Mouse (Mus musculus): ENCODE results near the gene Taf15. TPM values are rescaled to one million over a fixed set of nuclear protein-coding genes. Genes with fewer than 3 reads are reported as not detected.
A peak's percentile ranks its signal among the peaks of the same experiment; 100 is the strongest.

Gene Taf15
- polyA plus RNA-seq, 1 experiment from 2014 or later: 12.1 TPM

GRCm38 (mm10) chr11:83518371-83518770 is 45.5 kb downstream of the Taf15 start:
- no peak for ATAC-seq (ENCODE audit: insufficient number of reproducible peaks, low FRiP score, low TSS enrichment, low read depth)
- H3K4me1 ChIP-seq: no peaks in the 10 kb centered on the region
- H3K27me3 ChIP-seq: no peaks in the 10 kb centered on the region
- H3K4me3 ChIP-seq: no peak overlapping the region
- WGBS: 68% methylated on average over 6 of the region's 6 CpGs
- no peaks in the 10 kb centered on the region for H3K9me3 ChIP-seq
- H3K9ac ChIP-seq: no peak overlapping the region
- no peak overlapping the region for H3K27ac ChIP-seq
- no peak overlapping the region for H3K4me2 ChIP-seq
- H3K36me3 ChIP-seq: no peaks in the 10 kb centered on the region; the same call in 1 of the 2 replicates

GRCm38 (mm10) chr11:83522075-83522474 is 49.2 kb downstream of the Taf15 start, which contains the start of gene Heatr9:
Gene Heatr9, minus strand, starts transcription at chr11:83522175.
- Histone ChIP-seq H3K27me3 (no peaks in the 10 kb centered on the region), H3K9me3 (no peaks in the 10 kb centered on the region), H3K4me3 (no peak within 1 kb of the TSS), H3K36me3 (no peaks in the 10 kb centered on the region; the same call in 1 of the 2 replicates), H3K9ac (no peak within 1 kb of the TSS), H3K4me1 (no peaks in the 10 kb centered on the region), H3K27ac (no peak within 1 kb of the TSS), H3K4me2 (no peak within 1 kb of the TSS)
- WGBS: 90% methylated on average over 3 of the region's 3 CpGs
- ATAC-seq (ENCODE audit: insufficient number of reproducible peaks, low FRiP score, low TSS enrichment, low read depth): no peak

- WGBS: 76% methylated on average over 12 of the region's 12 CpGs
- no peak overlapping the region for H3K4me2 ChIP-seq
- no peak for ATAC-seq (ENCODE audit: insufficient number of reproducible peaks, low FRiP score, low TSS enrichment, low read depth)
- H3K36me3 ChIP-seq: no peaks in the 10 kb centered on the region
- 0 out of 2 replicates have a peak, but pooled peaks cover 1% of the 10 kb centered on the region for H3K4me1 ChIP-seq
- H3K9ac ChIP-seq: no peak overlapping the region
- no peak overlapping the region for H3K4me3 ChIP-seq
- H3K27ac ChIP-seq: no peak overlapping the region
- H3K27me3 ChIP-seq: no peaks in the 10 kb centered on the region
- H3K9me3 ChIP-seq: no peaks in the 10 kb centered on the region
Measured at GRCm38 (mm10) chr11:83529024-83529423, 56.1 kb downstream of the Taf15 start.

GRCm38 (mm10) chr11:83530360-83530759 is 57.5 kb downstream of the Taf15 start, which contains the start of gene Ccl5:
Gene Ccl5, minus strand, starts transcription at chr11:83530518.
- WGBS: 87% methylated on average over 5 of the region's 5 CpGs
- no peak for ATAC-seq (ENCODE audit: insufficient number of reproducible peaks, low FRiP score, low TSS enrichment, low read depth)

GRCm38 (mm10) chr11:83533192-83533591 is 60.3 kb downstream of the Taf15 start:
- H3K4me3 ChIP-seq: no peak overlapping the region
- WGBS: 100% methylated on average over 1 of the region's 1 CpGs
- no peak overlapping the region for H3K27ac ChIP-seq
- H3K36me3 ChIP-seq: no peaks in the 10 kb centered on the region
- no peaks in the 10 kb centered on the region for H3K27me3 ChIP-seq
- no peak overlapping the region for H3K9ac ChIP-seq
- ATAC-seq (ENCODE audit: insufficient number of reproducible peaks, low FRiP score, low TSS enrichment, low read depth): no peak
- no peaks in the 10 kb centered on the region for H3K9me3 ChIP-seq
- H3K4me1 ChIP-seq: peaks cover 13% of the 10 kb centered on the region
- no peak overlapping the region for H3K4me2 ChIP-seq

More at GRCm38 (mm10) chr11:83530360-83530759, 57.5 kb downstream of the Taf15 start, which contains the start of gene Ccl5:
- no peak within 1 kb of the TSS for H3K9ac ChIP-seq
- no peak within 1 kb of the TSS for H3K4me2 ChIP-seq
- H3K4me3 ChIP-seq: no peak within 1 kb of the TSS
- no peaks in the 10 kb centered on the region for H3K9me3 ChIP-seq
- H3K27ac ChIP-seq: no peak within 1 kb of the TSS
- H3K4me1 ChIP-seq: peaks cover 13% of the 10 kb centered on the region
- no peaks in the 10 kb centered on the region for H3K36me3 ChIP-seq
- no peaks in the 10 kb centered on the region for H3K27me3 ChIP-seq

- H3K27me3 ChIP-seq: no peaks in the 10 kb centered on the region
- no peak overlapping the region for H3K4me3 ChIP-seq
- H3K36me3 ChIP-seq: no peaks in the 10 kb centered on the region
- H3K9ac ChIP-seq: no peak overlapping the region
- H3K27ac ChIP-seq: 0 out of 2 replicates have a peak overlapping the region, but pooled peaks have one; percentile 39
- no peak for ATAC-seq (ENCODE audit: insufficient number of reproducible peaks, low FRiP score, low TSS enrichment, low read depth)
- H3K9me3 ChIP-seq: no peaks in the 10 kb centered on the region
- peak overlapping the region; percentile 24; the same call in 1 of the 2 replicates for H3K4me2 ChIP-seq
- 75% methylated on average over 8 of the region's 8 CpGs for WGBS
- peaks cover 13% of the 10 kb centered on the region for H3K4me1 ChIP-seq
Measured at GRCm38 (mm10) chr11:83534143-83534542, 61.3 kb downstream of the Taf15 start.

GRCm38 (mm10) chr11:83534609-83535423 is 61.9 kb downstream of the Taf15 start:
- peak overlapping the region; percentile 39 for H3K27ac ChIP-seq
- peak overlapping the region; percentile 24 for H3K4me2 ChIP-seq
- ATAC-seq (ENCODE audit: insufficient number of reproducible peaks, low FRiP score, low TSS enrichment, low read depth): peak; percentile 81
- H3K4me1 ChIP-seq: peaks cover 13% of the 10 kb centered on the region
- no peaks in the 10 kb centered on the region for H3K9me3 ChIP-seq
- 21% methylated on average over 13 of the region's 13 CpGs for WGBS
- no peak overlapping the region for H3K9ac ChIP-seq
- no peaks in the 10 kb centered on the region for H3K27me3 ChIP-seq
- H3K4me3 ChIP-seq: peak overlapping the region; percentile 14; the same call in 1 of the 2 replicates
- no peaks in the 10 kb centered on the region for H3K36me3 ChIP-seq

GRCm38 (mm10) chr11:83536831-83537230 is 63.9 kb downstream of the Taf15 start:
- Histone ChIP-seq H3K4me2 (no peak overlapping the region), H3K27me3 (no peaks in the 10 kb centered on the region), H3K36me3 (no peaks in the 10 kb centered on the region), H3K9me3 (no peaks in the 10 kb centered on the region), H3K27ac (no peak overlapping the region), H3K4me1 (peaks cover 13% of the 10 kb centered on the region), H3K9ac (no peak overlapping the region), H3K4me3 (no peak overlapping the region)
- 66% methylated on average over 3 of the region's 3 CpGs for WGBS
- ATAC-seq (ENCODE audit: insufficient number of reproducible peaks, low FRiP score, low TSS enrichment, low read depth): no peak

GRCm38 (mm10) chr11:83538705-83539314 is 65.9 kb downstream of the Taf15 start:
- H3K4me3 ChIP-seq: no peak overlapping the region
- no peak for ATAC-seq (ENCODE audit: insufficient number of reproducible peaks, low FRiP score, low TSS enrichment, low read depth)

GRCm38 (mm10) chr11:83540931-83541330 is 68.0 kb downstream of the Taf15 start:
- ATAC-seq (ENCODE audit: insufficient number of reproducible peaks, low FRiP score, low TSS enrichment, low read depth): no peak
- Histone ChIP-seq H3K36me3 (no peaks in the 10 kb centered on the region), H3K4me1 (no peaks in the 10 kb centered on the region), H3K27me3 (no peaks in the 10 kb centered on the region), H3K4me2 (no peak overlapping the region), H3K9me3 (no peaks in the 10 kb centered on the region), H3K4me3 (no peak overlapping the region), H3K27ac (no peak overlapping the region), H3K9ac (no peak overlapping the region)
- 68% methylated on average over 2 of the region's 2 CpGs for WGBS

More at GRCm38 (mm10) chr11:83538705-83539314, 65.9 kb downstream of the Taf15 start:
- H3K4me1 ChIP-seq: peaks cover 13% of the 10 kb centered on the region
- no peaks in the 10 kb centered on the region for H3K27me3 ChIP-seq
- no peak overlapping the region for H3K4me2 ChIP-seq
- no peaks in the 10 kb centered on the region for H3K36me3 ChIP-seq
- WGBS: 70% methylated on average over 3 of the region's 3 CpGs
- no peaks in the 10 kb centered on the region for H3K9me3 ChIP-seq
- H3K27ac ChIP-seq: no peak overlapping the region
- no peak overlapping the region for H3K9ac ChIP-seq

GRCm38 (mm10) chr11:83541415-83541814 is 68.5 kb downstream of the Taf15 start:
- Histone ChIP-seq H3K9ac (no peak overlapping the region), H3K36me3 (no peaks in the 10 kb centered on the region), H3K4me3 (no peak overlapping the region), H3K27me3 (no peaks in the 10 kb centered on the region), H3K4me1 (no peaks in the 10 kb centered on the region), H3K9me3 (no peaks in the 10 kb centered on the region), H3K27ac (no peak overlapping the region), H3K4me2 (no peak overlapping the region)
- 84% methylated on average over 3 of the region's 3 CpGs for WGBS
- no peak for ATAC-seq (ENCODE audit: insufficient number of reproducible peaks, low FRiP score, low TSS enrichment, low read depth)

- Histone ChIP-seq H3K27ac (no peak overlapping the region), H3K36me3 (no peaks in the 10 kb centered on the region), H3K27me3 (no peaks in the 10 kb centered on the region), H3K9me3 (no peaks in the 10 kb centered on the region), H3K4me1 (no peaks in the 10 kb centered on the region), H3K4me3 (no peak overlapping the region), H3K9ac (no peak overlapping the region), H3K4me2 (no peak overlapping the region)
- ATAC-seq (ENCODE audit: insufficient number of reproducible peaks, low FRiP score, low TSS enrichment, low read depth): no peak
- WGBS: 47% methylated on average over 3 of the region's 3 CpGs
Measured at GRCm38 (mm10) chr11:83544214-83544613, 71.3 kb downstream of the Taf15 start.
